Mouse (Mus musculus) left cerebral cortex, postnatal 25 days (tissue): ENCODE results near the gene Nos1ap. TPM values are rescaled to one million over a fixed set of nuclear protein-coding genes. Genes with fewer than 3 reads are reported as not detected.

Experiments
- DNase-seq, 2 experiments: peaks; one replicate each; pipeline ENCODE4 v3.0.0; 2022; ENCODE audit warnings: low spot score in 2 of 2, mixed read lengths in 1 of 2
- intact Hi-C: fragments of 180-260 bp; cut with DNase I; formaldehyde crosslinking; loops from one replicate; pipeline ENCODE4 v1.15.1; 2025
- total RNA-seq, 2 experiments: library from RNA; stranded (reverse); gene quantifications; 2 replicates each; pipeline ENCODE4 v1.2.3; 2021

The Nos1ap gene
- total RNA-seq, 2 experiments from 2014 or later: 170 to 172 TPM

GRCm38 (mm10) chr1:170402682-170403081 is 187.0 kb downstream of the Nos1ap start:
- intact Hi-C loops: loop anchor here (1.0 kb wide), 1 partner anchor 110 kb away; no protein-coding TSS in a partner anchor
- peak in 1 of 2 experiments; percentile 73 for DNase-seq

DNA sequence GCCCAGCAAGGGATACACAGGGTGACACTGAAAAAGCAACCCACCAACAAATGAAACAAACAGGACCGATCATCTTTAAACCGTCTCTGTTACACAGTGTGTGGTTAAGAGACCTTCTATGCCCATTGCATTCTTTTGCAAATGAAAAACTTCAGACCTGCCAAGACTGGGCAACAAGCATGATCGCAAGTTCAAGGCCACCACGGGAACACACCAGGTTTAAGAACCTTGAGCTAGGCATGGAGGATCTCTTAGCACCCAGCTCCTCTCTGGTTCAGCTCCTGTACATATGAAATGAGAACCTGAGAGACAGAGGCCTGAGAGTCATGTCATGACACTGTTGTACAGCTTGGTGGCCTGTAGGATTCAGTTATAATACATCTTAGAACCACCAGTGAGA is 190.8 kb downstream of the Nos1ap start:
- DNase-seq: no peak
- intact Hi-C loops: no loop called here

- intact Hi-C loops: no loop called here
- no peak for DNase-seq
These were observed 194.6 kb downstream of the Nos1ap start for GRCm38 (mm10) chr1:170395101-170395500.

GRCm38 (mm10) chr1:170394641-170395040 is 195.0 kb downstream of the Nos1ap start:
- DNase-seq: no peak
- intact Hi-C loops: no loop called here

GRCm38 (mm10) chr1:170392771-170393728 is 196.6 kb downstream of the Nos1ap start:
- intact Hi-C loops: no loop called here
- no peak for DNase-seq

GRCm38 (mm10) chr1:170387180-170387912 is 202.3 kb downstream of the Nos1ap start:
- peak; percentile 72 to 80 for DNase-seq
- intact Hi-C loops: no loop called here

DNA sequence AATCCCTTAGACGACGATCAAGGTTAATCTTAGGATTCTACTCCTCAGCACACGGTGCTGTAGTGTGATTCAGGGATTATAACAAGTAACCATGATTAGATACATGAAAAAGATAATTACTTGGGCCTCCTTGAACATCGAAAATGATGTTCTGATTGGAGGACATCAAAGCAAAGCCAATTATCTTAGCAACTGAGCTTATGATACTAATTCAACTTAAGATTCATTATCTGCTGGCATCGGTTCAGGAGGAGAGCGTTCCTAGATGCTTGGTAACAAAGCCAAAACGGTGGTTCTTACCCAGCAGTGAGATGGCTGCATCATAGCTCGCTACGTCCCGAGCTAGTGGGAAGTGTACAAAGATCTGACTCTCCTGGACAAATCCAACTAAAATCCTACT is 204.2 kb downstream of the Nos1ap start:
- intact Hi-C loops: no loop called here
- no peak for DNase-seq

GRCm38 (mm10) chr1:170383530-170383929 is 206.1 kb downstream of the Nos1ap start:
- intact Hi-C loops: no loop called here
- DNase-seq: no peak

- intact Hi-C loops: no loop called here
These were observed 208.2 kb downstream of the Nos1ap start for GRCm38 (mm10) chr1:170381457-170381856.

GRCm38 (mm10) chr1:170380505-170380904 is 209.2 kb downstream of the Nos1ap start:
- intact Hi-C loops: no loop called here
- no peak for DNase-seq

More at GRCm38 (mm10) chr1:170381457-170381856, 208.2 kb downstream of the Nos1ap start:
- no peak for DNase-seq

GRCm38 (mm10) chr1:170375721-170376120 is 213.9 kb downstream of the Nos1ap start:
- DNase-seq: no peak
- intact Hi-C loops: no loop called here

DNA sequence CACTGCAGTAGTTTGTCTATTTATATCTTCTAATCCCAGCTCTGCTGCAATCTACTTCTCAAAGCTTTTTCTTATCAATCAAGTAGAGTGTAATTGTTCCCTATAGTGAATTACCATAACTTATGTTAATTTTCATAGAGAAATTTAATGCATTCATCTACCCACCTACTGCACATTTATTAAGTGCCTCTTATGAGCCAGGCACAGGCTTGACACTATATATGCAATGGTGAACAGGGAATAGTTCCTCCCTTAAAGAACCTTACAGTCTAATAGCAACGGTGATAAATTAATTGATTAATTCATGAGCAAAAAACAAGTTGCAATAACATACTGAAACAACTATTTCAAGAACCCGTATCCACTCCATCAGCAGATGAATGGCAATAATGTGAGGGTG is 215.9 kb downstream of the Nos1ap start:
- DNase-seq: no peak
- intact Hi-C loops: no loop called here

GRCm38 (mm10) chr1:170371191-170371792 is 218.4 kb downstream of the Nos1ap start:
- intact Hi-C loops: no loop called here
- DNase-seq: no peak

DNA sequence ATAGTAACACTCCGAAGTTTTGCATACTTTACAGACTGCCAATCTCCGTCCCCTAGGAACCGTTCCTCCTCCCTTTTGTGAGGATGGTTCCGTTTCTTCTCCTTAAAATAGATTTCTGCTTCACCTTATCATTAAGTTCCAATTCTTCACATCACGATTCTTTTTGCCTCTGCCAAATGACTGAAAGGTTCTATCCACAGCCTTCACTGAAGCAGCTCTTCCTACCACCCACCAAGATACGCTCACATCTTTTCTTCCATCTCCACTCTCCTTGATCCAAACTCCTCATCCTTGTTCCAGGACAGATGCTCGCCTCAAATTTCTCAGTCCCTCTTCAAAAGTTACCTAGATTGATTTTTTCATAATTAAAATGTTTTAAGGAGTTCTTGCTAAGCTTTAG is 220.8 kb downstream of the Nos1ap start:
- peak in 1 of 2 experiments; percentile 50 for DNase-seq
- intact Hi-C loops: loop anchor here (5.0 kb wide), 1 partner anchor 38 kb away; no protein-coding TSS in a partner anchor

DNA sequence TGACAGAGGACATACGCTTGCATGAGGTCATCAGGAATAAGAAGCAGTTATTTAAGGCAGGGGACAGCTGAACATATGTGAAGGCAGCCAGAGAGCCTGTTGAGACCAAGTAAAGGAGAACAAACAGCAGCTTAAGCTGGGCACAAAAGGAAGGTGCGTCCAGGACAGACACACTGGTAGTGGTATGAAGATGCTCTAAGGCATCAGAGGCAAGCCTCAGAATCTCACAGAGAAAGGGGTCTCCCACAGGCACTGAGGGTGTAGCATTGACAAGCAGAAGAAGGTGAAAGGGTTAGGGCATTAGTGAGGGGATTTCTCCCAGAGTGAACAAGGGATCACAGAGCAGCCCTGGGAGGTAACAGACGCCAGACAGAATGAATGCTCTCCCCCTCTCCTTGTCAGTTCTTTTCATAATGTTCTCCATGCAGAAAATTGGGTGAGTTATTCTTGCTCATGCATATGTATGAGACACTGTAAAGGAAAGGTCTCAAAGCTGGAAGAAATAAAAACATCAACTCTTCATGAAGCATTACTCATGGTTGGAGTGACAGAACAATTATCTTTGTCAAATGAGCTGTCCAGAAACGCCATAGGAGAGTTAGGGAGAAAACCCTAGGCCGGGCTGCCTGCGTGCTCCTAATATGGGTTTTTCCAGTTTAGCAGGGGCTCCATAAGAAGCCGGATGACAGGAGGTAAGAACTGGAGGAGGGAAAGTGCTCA is 222.5 kb downstream of the Nos1ap start:
- intact Hi-C loops: loop anchor here (5.0 kb wide), 1 partner anchor 40 kb away; no protein-coding TSS in a partner anchor
- DNase-seq: no peak

GRCm38 (mm10) chr1:170363746-170364145 is 225.9 kb downstream of the Nos1ap start:
- intact Hi-C loops: no loop called here

DNA sequence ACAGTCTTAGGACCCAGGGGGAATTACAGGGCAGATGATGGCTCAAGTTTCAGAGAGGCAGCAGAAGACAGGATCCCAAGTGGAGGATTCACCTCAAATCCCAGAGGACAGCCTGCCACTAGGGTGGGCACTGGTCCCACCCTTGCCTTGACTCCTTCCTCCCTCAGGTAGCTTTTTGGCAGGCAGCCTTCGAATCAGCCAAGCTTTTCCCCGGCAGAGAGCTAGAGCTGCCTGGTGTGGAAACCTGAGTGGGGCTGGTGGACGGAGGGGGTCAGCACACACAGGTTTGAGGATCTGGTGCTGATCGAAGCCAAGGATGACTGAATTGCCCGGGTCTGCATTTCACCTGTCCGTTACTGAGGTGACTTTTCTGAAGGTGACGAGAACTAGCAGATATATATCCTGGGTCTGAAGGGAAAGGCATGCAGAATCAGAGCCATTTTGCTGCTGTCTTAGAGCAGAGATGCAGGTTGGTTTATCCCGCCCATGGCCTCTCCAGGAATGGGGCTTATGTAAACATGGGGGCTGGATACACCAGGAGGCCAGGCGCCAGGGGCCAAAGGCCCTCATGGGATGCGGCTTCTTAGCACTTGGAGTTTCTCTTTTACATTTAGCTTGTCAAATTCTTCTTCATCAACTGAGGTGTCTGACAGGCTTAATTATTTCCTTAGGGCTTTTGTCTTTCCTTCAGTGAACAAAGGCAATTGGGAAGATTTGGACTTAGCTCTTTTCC is 229.3 kb downstream of the Nos1ap start:
- intact Hi-C loops: no loop called here

More at GRCm38 (mm10) chr1:170363746-170364145, 225.9 kb downstream of the Nos1ap start:
- no peak for DNase-seq

DNA sequence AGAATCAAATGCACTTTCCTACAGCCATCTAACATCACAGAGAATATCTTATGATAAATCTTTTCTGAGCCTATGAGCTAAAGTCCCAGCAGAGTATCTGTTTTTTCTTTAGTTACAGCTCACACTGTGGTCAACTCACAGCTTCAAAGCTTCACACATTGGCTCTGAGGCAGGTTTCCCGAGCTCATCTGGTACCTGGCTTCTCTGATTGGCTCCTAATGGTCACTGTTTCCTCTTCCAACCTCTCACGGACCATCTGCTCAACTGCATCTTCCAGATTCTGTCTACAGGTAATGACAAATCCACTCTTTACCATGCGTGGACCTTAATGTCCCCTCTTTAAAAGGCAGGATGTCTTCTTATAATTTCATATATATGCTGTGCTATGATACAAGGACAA is 236.3 kb downstream of the Nos1ap start:
- intact Hi-C loops: no loop called here
- no peak for DNase-seq

More for the DNA sequence above, 229.3 kb downstream of the Nos1ap start:
- DNase-seq: no peak

GRCm38 (mm10) chr1:170351080-170351479 is 238.6 kb downstream of the Nos1ap start:
- intact Hi-C loops: no loop called here
- no peak for DNase-seq
